15 mouse cellular contexts compared by ENCODE assay signal in the genomic region with DNA sequence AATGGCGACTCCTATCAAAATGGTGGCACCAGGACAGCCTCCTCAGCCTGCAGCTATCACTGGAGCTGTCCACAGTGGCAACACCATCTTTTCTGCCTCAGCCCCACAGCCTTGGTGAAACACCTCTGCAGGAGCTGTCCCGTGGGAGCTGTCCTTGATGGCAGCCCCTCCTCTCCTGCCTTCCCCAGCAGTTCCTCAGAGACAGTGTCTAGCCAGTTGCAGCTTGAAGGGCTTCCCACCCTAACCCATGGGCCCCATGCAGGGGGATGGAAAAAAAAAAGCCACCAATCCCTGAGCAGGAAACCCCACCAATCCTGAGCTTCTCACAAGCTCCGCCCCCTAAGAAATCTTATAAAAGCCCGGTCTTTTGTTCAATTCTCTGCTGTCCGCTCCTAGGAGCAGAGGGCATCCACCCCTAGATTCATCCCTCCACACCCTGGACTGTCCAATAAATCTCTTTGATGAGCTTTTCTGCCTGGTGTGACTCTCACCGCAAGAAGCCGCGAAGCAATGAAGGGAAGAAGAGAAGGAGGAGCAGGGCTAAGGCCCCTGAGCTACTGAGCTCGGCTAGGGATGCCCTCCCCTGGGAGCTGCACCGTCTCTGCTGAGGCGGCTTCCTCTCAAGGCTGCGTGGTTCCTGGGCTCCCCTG.
DNase-seq lines count a peak whose midpoint lies in the region; ATAC-seq and TF ChIP-seq lines count a peak whose summit lies in the region.
"Had no signal": no experiment of that assay in that cellular context is flagged by ENCODE, and none has a peak within 500 bp of the region (broad histone marks: within the 10 kb centered on the region; RNA-seq: fewer than 3 reads in every experiment).

No protein-coding gene starts in this region.

- no peak overlapping the region for H3K9ac ChIP-seq in kidney, embryonic 14.5 days (ENCODE audit: low read depth, low read length)
- H3K9ac ChIP-seq in midbrain, embryonic 13.5 days (replicated peaks), result no peak overlapping the region
- H3K9ac ChIP-seq in midbrain, embryonic 16.5 days (ENCODE audit: low read depth, low read length), result no peak overlapping the region
- no peak overlapping the region for H3K9ac ChIP-seq in limb, embryonic 15.5 days
- H3K9ac ChIP-seq: embryonic facial prominence, embryonic 12.5 days; heart, embryonic 12.5 days; liver, embryonic 12.5 days had no signal

- H3K27ac ChIP-seq in kidney, embryonic 14.5 days (ENCODE audit: low read depth, low read length), result no peak overlapping the region
- H3K27ac ChIP-seq in kidney, adult 2 months (ENCODE audit: insufficient read depth, low read depth, low read length), result no peak overlapping the region
- H3K27ac ChIP-seq in midbrain, embryonic 13.5 days, result no peak overlapping the region
- H3K27ac ChIP-seq in midbrain, embryonic 16.5 days (ENCODE audit: low read length), result no peak overlapping the region
- peak overlapping the region; percentile 64 for H3K27ac ChIP-seq in limb, embryonic 15.5 days
- H3K27ac ChIP-seq: embryonic facial prominence, embryonic 12.5 days; liver, embryonic 12.5 days had no signal

- TF ChIP-seq CTCF in kidney, adult 2 months (conservative IDR thresholded peaks at IDR 0.05; ENCODE audit: insufficient read depth, insufficient read length, low read depth, low read length), result no peak

- H3K4me2 ChIP-seq in kidney, embryonic 14.5 days (replicated peaks; ENCODE audit: low read depth, low read length), result peak overlapping the region; percentile 21
- no peak overlapping the region for H3K4me2 ChIP-seq in midbrain, embryonic 13.5 days (replicated peaks)
- H3K4me2 ChIP-seq in midbrain, embryonic 16.5 days (ENCODE audit: low read length), result no peak overlapping the region
- H3K4me2 ChIP-seq in limb, embryonic 15.5 days, result no peak overlapping the region
- H3K4me2 ChIP-seq: embryonic facial prominence, embryonic 12.5 days; heart, embryonic 12.5 days; liver, embryonic 12.5 days had no signal

- no peaks in the 10 kb centered on the region for H3K27me3 ChIP-seq in kidney, embryonic 14.5 days (ENCODE audit: control insufficient read depth, insufficient read depth, low read length)
- no peaks in the 10 kb centered on the region for H3K27me3 ChIP-seq in kidney, adult 2 months (replicated peaks; ENCODE audit: control insufficient read depth, insufficient read depth, low read length)
- H3K27me3 ChIP-seq in midbrain, embryonic 13.5 days, result no peaks in the 10 kb centered on the region
- no peaks in the 10 kb centered on the region for H3K27me3 ChIP-seq in midbrain, embryonic 16.5 days (ENCODE audit: control insufficient read depth, insufficient read depth, low read depth, low read length)
- no peaks in the 10 kb centered on the region for H3K27me3 ChIP-seq in limb, embryonic 15.5 days
- H3K27me3 ChIP-seq: embryonic facial prominence, embryonic 12.5 days; heart, embryonic 12.5 days; liver, embryonic 12.5 days had no signal

- H3K4me1 ChIP-seq in kidney, embryonic 14.5 days (ENCODE audit: control insufficient read depth, insufficient read depth, low read length), result 0 out of 2 replicates have a peak, but pooled peaks cover 7% of the 10 kb centered on the region
- H3K4me1 ChIP-seq in kidney, adult 2 months (ENCODE audit: control insufficient read depth, insufficient read depth, low read length), result no peaks in the 10 kb centered on the region
- H3K4me1 ChIP-seq in midbrain, embryonic 13.5 days (replicated peaks), result no peaks in the 10 kb centered on the region
- no peaks in the 10 kb centered on the region for H3K4me1 ChIP-seq in midbrain, embryonic 16.5 days (ENCODE audit: control insufficient read depth, insufficient read depth, low read length)
- H3K4me1 ChIP-seq in limb, embryonic 15.5 days, result peaks cover 17% of the 10 kb centered on the region; the same call in 1 of the 2 replicates
- H3K4me1 ChIP-seq: liver, embryonic 12.5 days had no signal

- no peak for DNase-seq in kidney, adult 2 months
- peak; percentile 57 for DNase-seq in ZHBTc4 (ENCODE audit: low read depth, low spot score)
- no peak for DNase-seq in spleen, postnatal 36 days (ENCODE audit: low spot score in 2 of 2)
- DNase-seq: cerebellum, postnatal 14 days; heart, postnatal 4 days; kidney, adult 11 months; right cerebral cortex, postnatal 4 days had no signal

- 40% methylated on average over 12 of the region's 12 CpGs for WGBS in kidney, embryonic 14.5 days
- 48% methylated on average over 12 of the region's 12 CpGs for WGBS in kidney, adult 2 months
- 70% methylated on average over 12 of the region's 12 CpGs for WGBS in midbrain, embryonic 13.5 days
- 63% methylated on average over 12 of the region's 12 CpGs for WGBS in midbrain, embryonic 16.5 days
- 78% methylated on average over 12 of the region's 12 CpGs for WGBS in limb, embryonic 15.5 days

- peak overlapping the region; percentile 9; the same call in 1 of the 2 replicates for H3K4me3 ChIP-seq in kidney, embryonic 14.5 days (ENCODE audit: low read length)
- no peak overlapping the region for H3K4me3 ChIP-seq in kidney, adult 2 months (ENCODE audit: insufficient read depth, low read depth, low read length)
- no peak overlapping the region for H3K4me3 ChIP-seq in midbrain, embryonic 13.5 days (replicated peaks)
- H3K4me3 ChIP-seq in midbrain, embryonic 16.5 days (ENCODE audit: low read depth, low read length), result no peak overlapping the region
- no peak overlapping the region for H3K4me3 ChIP-seq in limb, embryonic 15.5 days
- H3K4me3 ChIP-seq: embryonic facial prominence, embryonic 12.5 days; heart, embryonic 12.5 days; liver, embryonic 12.5 days had no signal

- TF ChIP-seq POLR2A in kidney, adult 2 months (IDR thresholded peaks at IDR 0.05; ENCODE audit: low read depth, low read length), result no peak

- no peaks in the 10 kb centered on the region for H3K36me3 ChIP-seq in kidney, embryonic 14.5 days (ENCODE audit: control insufficient read depth, insufficient read depth, low read length)
- no peaks in the 10 kb centered on the region for H3K36me3 ChIP-seq in kidney, adult 2 months (ENCODE audit: control insufficient read depth, insufficient read depth, low read length)
- no peaks in the 10 kb centered on the region for H3K36me3 ChIP-seq in midbrain, embryonic 13.5 days
- no peaks in the 10 kb centered on the region for H3K36me3 ChIP-seq in midbrain, embryonic 16.5 days (ENCODE audit: control insufficient read depth, insufficient read depth, low read length)
- H3K36me3 ChIP-seq in limb, embryonic 15.5 days, result no peaks in the 10 kb centered on the region
- H3K36me3 ChIP-seq: embryonic facial prominence, embryonic 12.5 days; heart, embryonic 12.5 days; liver, embryonic 12.5 days had no signal

- H3K9me3 ChIP-seq in kidney, embryonic 14.5 days (ENCODE audit: control insufficient read depth, low read length), result no peaks in the 10 kb centered on the region
- H3K9me3 ChIP-seq in midbrain, embryonic 13.5 days, result no peaks in the 10 kb centered on the region
- no peaks in the 10 kb centered on the region for H3K9me3 ChIP-seq in midbrain, embryonic 16.5 days (replicated peaks; ENCODE audit: control insufficient read depth, low read length, poor library complexity, severe bottlenecking)
- H3K9me3 ChIP-seq in limb, embryonic 15.5 days, result no peaks in the 10 kb centered on the region
- H3K9me3 ChIP-seq: embryonic facial prominence, embryonic 12.5 days; heart, embryonic 12.5 days; liver, embryonic 12.5 days had no signal

- peak; percentile 83 for ATAC-seq in kidney, embryonic 14.5 days (ENCODE audit: low FRiP score, low TSS enrichment)
- peak; percentile 48; the same call in 1 of the 2 replicates for ATAC-seq in midbrain, embryonic 13.5 days
- no peak for ATAC-seq in midbrain, embryonic 16.5 days
- ATAC-seq in limb, embryonic 15.5 days (ENCODE audit: insufficient number of reproducible peaks, low FRiP score, low TSS enrichment, low read depth), result no peak
- ATAC-seq: CD4-positive, CD25-positive, alpha-beta regulatory T cell, adult 4 months; liver, embryonic 12.5 days had no signal

Comparison
In these comparisons a context has a peak if more than half of its experiments do, and no peak if none do; other contexts are left out.
1. ATAC-seq: peak in kidney, embryonic 14.5 days (single experiment) and midbrain, embryonic 13.5 days (single experiment); none in midbrain, embryonic 16.5 days (single experiment) and limb, embryonic 15.5 days (single experiment).